Mouse (Mus musculus) forebrain, postnatal 0 days (tissue): Measurements from ENCODE around the gene Eps8l3. TPM values are rescaled to one million over a fixed set of nuclear protein-coding genes. Genes with fewer than 3 reads are reported as not detected.

ENCODE experiments used
- ATAC-seq: fragments of 200-750 bp; cut with Nextera tagmentation; 2 replicates; pipeline ENCODE4 v1.8.0; 2017; ENCODE audit warnings: mild to moderate bottlenecking, moderate library complexity
- DNase-seq: peaks from one replicate; pipeline ENCODE4 v3.0.0-alpha.2; 2015
- H3K27ac ChIP-seq: fragments of 300-500 bp; sonication (generic); 2 replicates; pipeline ENCODE4 v1.5.1; 2014; ENCODE audit warnings: low read depth, mild to moderate bottlenecking, antibody characterized with exemption, low read length, moderate library complexity, mixed read lengths
- H3K27me3 ChIP-seq: fragments of 300-500 bp; sonication (generic); 2 replicates; pipeline ENCODE4 v1.6.1; 2014; ENCODE audit warnings: mild to moderate bottlenecking, low read length, mixed read lengths; ENCODE audit not compliant: insufficient read depth
- H3K36me3 ChIP-seq: fragments of 300-500 bp; sonication (generic); 2 replicates; pipeline ENCODE4 v1.6.1; 2014; ENCODE audit warnings: mild to moderate bottlenecking, moderate library complexity; ENCODE audit not compliant: insufficient read depth
- H3K4me1 ChIP-seq: fragments of 300-500 bp; sonication (generic); 2 replicates; pipeline ENCODE4 v1.6.1; 2014; ENCODE audit warnings: antibody characterized with exemption; ENCODE audit not compliant: insufficient read depth
- H3K4me2 ChIP-seq: fragments of 300-500 bp; sonication (generic); 2 replicates; pipeline ENCODE4 v1.6.1; 2014; ENCODE audit warnings: low read depth, mild to moderate bottlenecking, moderate library complexity
- H3K4me3 ChIP-seq: fragments of 300-500 bp; sonication (generic); 2 replicates; pipeline ENCODE4 v1.5.1; 2014; ENCODE audit warnings: low read depth, low read length, mixed read lengths
- H3K9ac ChIP-seq: fragments of 300-500 bp; sonication (generic); 2 replicates; pipeline ENCODE4 v1.6.1; 2014; ENCODE audit warnings: mild to moderate bottlenecking
- H3K9me3 ChIP-seq: fragments of 300-500 bp; sonication (generic); 2 replicates; pipeline ENCODE4 v1.6.1; 2016; ENCODE audit warnings: low read length
- CTCF ChIP-seq: sonication (generic); IDR thresholded peaks from 2 replicates; pipeline ENCODE4 v1.5.1; 2016; ENCODE audit warnings: antibody characterized with exemption, control low read depth, low read depth
- WGBS: fragments of 180-500 bp; shearing (Covaris S2); extraction: QIAGEN DNeasy Blood & Tissue Kit; methylation state at CpG from one replicate; pipeline ENCODE4 v1.1.7; 2014; 5-methylcytosine and 5-hydroxymethylcytosine counted together
- polyA plus RNA-seq: library from polyadenylated mRNA; unstranded; fragments of >200 nt; fragmentation: Nextera tagmentation; extraction: Ambion mirVana; gene quantifications from 2 replicates; pipeline ENCODE4 v1.2.1, GENCODE M21; 2015
- total RNA-seq: library from RNA; depleted of rRNA; stranded (reverse); fragments of >200 nt; gene quantifications from 2 replicates; pipeline ENCODE4 v1.2.3, GENCODE M21; 2014

Gene Eps8l3
- total and polyA plus RNA-seq, 2 experiments from 2014 or later, result not detected

- peaks cover 11% of the 10 kb centered on the region; the same call in 1 of the 2 replicates for H3K4me1 ChIP-seq
- no peaks in the 10 kb centered on the region for H3K27me3 ChIP-seq
- no peaks in the 10 kb centered on the region for H3K36me3 ChIP-seq
- DNase-seq (no peak), ATAC-seq (no peak)
- no peak overlapping the region for H3K4me2 ChIP-seq
- no peak overlapping the region for H3K27ac ChIP-seq
- H3K9ac ChIP-seq, result no peak overlapping the region
- H3K9me3 ChIP-seq, result no peaks in the 10 kb centered on the region
- WGBS, result 57% methylated on average over 1 of the region's 1 CpGs
- TF ChIP-seq CTCF, result no peak
- H3K4me3 ChIP-seq, result no peak overlapping the region
These were observed 43.7 kb upstream of the Eps8l3 start for GRCm38 (mm10) chr3:107833370-107833769.

GRCm38 (mm10) chr3:107833872-107834341, 43.1 kb upstream of the Eps8l3 start:
- WGBS, result 8% methylated on average over 4 of the region's 4 CpGs
- H3K27me3 ChIP-seq, result no peaks in the 10 kb centered on the region
- no peak overlapping the region for H3K4me2 ChIP-seq
- no peak overlapping the region for H3K27ac ChIP-seq
- H3K4me1 ChIP-seq, result peaks cover 11% of the 10 kb centered on the region; the same call in 1 of the 2 replicates
- no peak overlapping the region for H3K9ac ChIP-seq
- TF ChIP-seq CTCF, result no peak
- H3K36me3 ChIP-seq, result no peaks in the 10 kb centered on the region
- DNase-seq (peak; percentile 56), ATAC-seq (peak; percentile 84)
- no peak overlapping the region for H3K4me3 ChIP-seq
- H3K9me3 ChIP-seq, result no peaks in the 10 kb centered on the region

GRCm38 (mm10) chr3:107835301-107835700, 41.7 kb upstream of the Eps8l3 start:
- no peak overlapping the region for H3K4me3 ChIP-seq
- H3K9me3 ChIP-seq, result no peaks in the 10 kb centered on the region

GRCm38 (mm10) chr3:107839855-107840254, 37.2 kb upstream of the Eps8l3 start:
- Histone ChIP-seq H3K4me1 (peaks cover 11% of the 10 kb centered on the region), H3K27me3 (no peaks in the 10 kb centered on the region), H3K36me3 (no peaks in the 10 kb centered on the region), H3K9ac (no peak overlapping the region), H3K9me3 (no peaks in the 10 kb centered on the region), H3K27ac (no peak overlapping the region), H3K4me2 (no peak overlapping the region), H3K4me3 (no peak overlapping the region)
- WGBS, result 94% methylated on average over 5 of the region's 5 CpGs
- no peak for DNase-seq
- TF ChIP-seq CTCF, result no peak
- ATAC-seq, result no peak

More at GRCm38 (mm10) chr3:107835301-107835700, 41.7 kb upstream of the Eps8l3 start:
- no peak overlapping the region for H3K27ac ChIP-seq
- DNase-seq (no peak), ATAC-seq (no peak)
- 95% methylated on average over 5 of the region's 5 CpGs for WGBS
- no peaks in the 10 kb centered on the region for H3K36me3 ChIP-seq
- H3K4me1 ChIP-seq, result peaks cover 11% of the 10 kb centered on the region; the same call in 1 of the 2 replicates
- H3K27me3 ChIP-seq, result no peaks in the 10 kb centered on the region
- no peak overlapping the region for H3K4me2 ChIP-seq
- H3K9ac ChIP-seq, result no peak overlapping the region
- TF ChIP-seq CTCF, result no peak

GRCm38 (mm10) chr3:107840855-107841254, 36.2 kb upstream of the Eps8l3 start:
- no peak for TF ChIP-seq CTCF
- ATAC-seq (peak; percentile 58), DNase-seq (no peak)
- H3K4me2 ChIP-seq, result no peak overlapping the region
- H3K4me3 ChIP-seq, result no peak overlapping the region
- 83% methylated on average over 7 of the region's 7 CpGs for WGBS
- H3K9me3 ChIP-seq, result no peaks in the 10 kb centered on the region
- H3K36me3 ChIP-seq, result no peaks in the 10 kb centered on the region
- no peaks in the 10 kb centered on the region for H3K27me3 ChIP-seq
- peaks cover 11% of the 10 kb centered on the region for H3K4me1 ChIP-seq
- no peak overlapping the region for H3K9ac ChIP-seq
- no peak overlapping the region for H3K27ac ChIP-seq

- Histone ChIP-seq H3K4me1 (peaks cover 11% of the 10 kb centered on the region), H3K27ac (no peak overlapping the region), H3K27me3 (no peaks in the 10 kb centered on the region), H3K9ac (no peak overlapping the region), H3K9me3 (no peaks in the 10 kb centered on the region), H3K4me2 (no peak overlapping the region), H3K4me3 (no peak overlapping the region), H3K36me3 (no peaks in the 10 kb centered on the region)
- 64% methylated on average over 7 of the region's 7 CpGs for WGBS
- no peak for DNase-seq
- TF ChIP-seq CTCF, result no peak
- no peak for ATAC-seq
These were observed 35.7 kb upstream of the Eps8l3 start for GRCm38 (mm10) chr3:107841370-107841769.

- no peak overlapping the region for H3K27ac ChIP-seq
- WGBS, result 90% methylated on average over 3 of the region's 3 CpGs
- no peak for ATAC-seq
These were observed 33.6 kb upstream of the Eps8l3 start for GRCm38 (mm10) chr3:107843406-107843805.

GRCm38 (mm10) chr3:107844001-107844400, 33.0 kb upstream of the Eps8l3 start:
- Histone ChIP-seq H3K9me3 (no peaks in the 10 kb centered on the region), H3K27ac (no peak overlapping the region), H3K4me2 (no peak overlapping the region), H3K4me3 (no peak overlapping the region), H3K27me3 (no peaks in the 10 kb centered on the region), H3K4me1 (peaks cover 14% of the 10 kb centered on the region), H3K9ac (no peak overlapping the region), H3K36me3 (no peaks in the 10 kb centered on the region)
- peak; percentile 67 for DNase-seq
- no peak for TF ChIP-seq CTCF
- 57% methylated on average over 3 of the region's 3 CpGs for WGBS
- no peak for ATAC-seq

More at GRCm38 (mm10) chr3:107843406-107843805, 33.6 kb upstream of the Eps8l3 start:
- Histone ChIP-seq H3K4me3 (no peak overlapping the region), H3K27me3 (no peaks in the 10 kb centered on the region), H3K36me3 (no peaks in the 10 kb centered on the region), H3K9me3 (no peaks in the 10 kb centered on the region), H3K9ac (no peak overlapping the region), H3K4me2 (no peak overlapping the region), H3K4me1 (peaks cover 11% of the 10 kb centered on the region)
- DNase-seq, result no peak
- no peak for TF ChIP-seq CTCF
